Mouse (Mus musculus): Measurements from ENCODE around the gene Acot8. TPM values are rescaled to one million over a fixed set of nuclear protein-coding genes. Genes with fewer than 3 reads are reported as not detected.

Acot8 gene
- polyA plus RNA-seq, 1 experiment from 2014 or later, result 19.8 TPM

DNA sequence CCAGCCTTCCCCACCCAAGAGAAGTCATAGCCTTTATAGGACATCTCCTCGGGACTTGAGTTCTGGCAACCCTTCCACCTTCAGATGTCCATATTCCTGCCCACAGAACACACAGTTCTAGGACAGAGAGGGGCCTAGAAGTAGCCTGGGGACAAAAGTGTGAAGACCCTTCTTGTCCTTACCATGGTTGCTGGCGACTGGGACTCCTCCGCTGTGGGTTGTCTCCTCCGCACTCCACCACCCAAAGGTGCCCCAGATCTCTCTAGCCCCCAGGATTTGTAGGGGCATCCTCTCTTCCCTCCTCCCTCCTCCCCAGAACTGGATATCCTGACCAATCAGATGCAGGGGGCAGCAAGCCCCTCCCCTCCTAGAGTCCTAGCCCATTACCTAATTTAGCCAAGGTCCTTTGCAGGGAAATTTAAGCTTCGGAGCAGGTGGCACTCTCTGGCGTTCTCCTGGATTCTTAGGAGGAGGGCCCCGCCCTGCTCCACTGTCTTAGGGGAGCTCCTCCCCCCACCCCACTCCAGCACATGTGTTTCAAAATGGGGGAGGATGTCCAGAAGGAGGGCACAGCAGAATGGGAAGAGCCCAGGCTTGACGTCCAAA is 25.1 kb downstream of the Acot8 start, which contains the start of gene Tnnc2:
Gene Tnnc2, minus strand, starts transcription at position 487 of the 606 bp plus-strand sequence.
- Histone ChIP-seq H3K4me3 (ENCODE audit: low read depth, low read length) (no peak within 1 kb of the TSS), H3K36me3 (ENCODE audit: control insufficient read depth, insufficient read depth) (no peaks in the 10 kb centered on the region), H3K27me3 (ENCODE audit: control insufficient read depth, insufficient read depth, low read depth, low read length) (peaks cover 11% of the 10 kb centered on the region), H3K4me1 (ENCODE audit: control insufficient read depth, low read depth, low read length) (peaks cover under 1% of the 10 kb centered on the region), H3K27ac (ENCODE audit: low read length) (no peak within 1 kb of the TSS), H3K4me2 (ENCODE audit: low read depth, low read length) (no peak within 1 kb of the TSS), H3K9ac (ENCODE audit: low read depth, low read length) (no peak within 1 kb of the TSS), H3K9me3 (replicated peaks; ENCODE audit: control insufficient read depth, low read length) (no peaks in the 10 kb centered on the region)
- no peak for ATAC-seq (ENCODE audit: low read depth)
- 65% methylated on average over 8 of the region's 8 CpGs for WGBS (ENCODE audit: insufficient replicate concordance)

DNA sequence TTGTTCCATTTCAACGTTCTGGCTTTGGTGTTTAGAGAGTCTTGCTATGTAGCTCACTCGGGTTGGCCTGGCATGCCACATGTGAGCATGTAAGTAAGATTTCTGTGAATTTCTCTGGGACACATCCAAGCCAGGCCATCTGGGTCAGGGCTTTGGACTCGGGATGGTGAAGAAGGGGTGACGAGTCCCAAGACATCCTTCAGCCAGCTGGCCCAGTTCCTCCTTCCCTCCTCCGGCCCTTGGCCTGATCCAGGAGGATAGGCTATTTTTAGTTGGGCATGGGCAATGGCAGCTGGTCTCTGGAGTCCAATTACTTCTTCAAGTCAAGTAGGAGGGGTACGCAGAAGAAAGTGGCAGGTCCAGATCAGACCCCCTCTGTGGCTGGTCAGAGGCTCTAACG is 25.9 kb downstream of the Acot8 start:
- ATAC-seq (ENCODE audit: low read depth), result no peak
- Histone ChIP-seq H3K27me3 (ENCODE audit: control insufficient read depth, insufficient read depth, low read depth, low read length) (peaks cover 11% of the 10 kb centered on the region), H3K27ac (ENCODE audit: low read length) (no peak overlapping the region), H3K9me3 (replicated peaks; ENCODE audit: control insufficient read depth, low read length) (no peaks in the 10 kb centered on the region), H3K9ac (ENCODE audit: low read depth, low read length) (no peak overlapping the region), H3K36me3 (ENCODE audit: control insufficient read depth, insufficient read depth) (no peaks in the 10 kb centered on the region), H3K4me3 (ENCODE audit: low read depth, low read length) (no peak overlapping the region), H3K4me1 (ENCODE audit: control insufficient read depth, low read depth, low read length) (peaks cover 5% of the 10 kb centered on the region), H3K4me2 (ENCODE audit: low read depth, low read length) (no peak overlapping the region)
- WGBS (ENCODE audit: insufficient replicate concordance), result 67% methylated on average over 7 of the region's 7 CpGs

DNA sequence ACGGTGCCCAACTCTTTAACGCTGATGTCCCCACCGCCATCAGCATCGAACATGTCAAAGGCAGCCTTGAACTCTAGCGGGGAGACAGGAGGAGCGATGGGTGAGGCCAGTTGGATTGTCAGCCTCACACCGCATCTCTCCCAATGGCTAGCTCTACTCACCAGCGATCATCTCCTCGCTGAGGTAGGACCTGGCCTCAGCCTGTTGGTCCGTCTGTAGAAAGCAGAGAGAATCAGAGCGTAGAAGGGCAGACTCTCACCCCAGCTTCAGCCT is 26.7 kb downstream of the Acot8 start:
- no peak for ATAC-seq (ENCODE audit: low read depth)
- no peak overlapping the region for H3K4me2 ChIP-seq (ENCODE audit: low read depth, low read length)
- H3K27ac ChIP-seq (ENCODE audit: low read length), result no peak overlapping the region
- H3K9ac ChIP-seq (ENCODE audit: low read depth, low read length), result no peak overlapping the region
- peaks cover 13% of the 10 kb centered on the region for H3K4me1 ChIP-seq (ENCODE audit: control insufficient read depth, low read depth, low read length)
- H3K9me3 ChIP-seq (replicated peaks; ENCODE audit: control insufficient read depth, low read length), result no peaks in the 10 kb centered on the region
- peaks cover 3% of the 10 kb centered on the region for H3K36me3 ChIP-seq (ENCODE audit: control insufficient read depth, insufficient read depth)
- peaks cover 11% of the 10 kb centered on the region for H3K27me3 ChIP-seq (ENCODE audit: control insufficient read depth, insufficient read depth, low read depth, low read length)
- WGBS (ENCODE audit: insufficient replicate concordance), result 83% methylated on average over 11 of the region's 11 CpGs
- no peak overlapping the region for H3K4me3 ChIP-seq (ENCODE audit: low read depth, low read length)

DNA sequence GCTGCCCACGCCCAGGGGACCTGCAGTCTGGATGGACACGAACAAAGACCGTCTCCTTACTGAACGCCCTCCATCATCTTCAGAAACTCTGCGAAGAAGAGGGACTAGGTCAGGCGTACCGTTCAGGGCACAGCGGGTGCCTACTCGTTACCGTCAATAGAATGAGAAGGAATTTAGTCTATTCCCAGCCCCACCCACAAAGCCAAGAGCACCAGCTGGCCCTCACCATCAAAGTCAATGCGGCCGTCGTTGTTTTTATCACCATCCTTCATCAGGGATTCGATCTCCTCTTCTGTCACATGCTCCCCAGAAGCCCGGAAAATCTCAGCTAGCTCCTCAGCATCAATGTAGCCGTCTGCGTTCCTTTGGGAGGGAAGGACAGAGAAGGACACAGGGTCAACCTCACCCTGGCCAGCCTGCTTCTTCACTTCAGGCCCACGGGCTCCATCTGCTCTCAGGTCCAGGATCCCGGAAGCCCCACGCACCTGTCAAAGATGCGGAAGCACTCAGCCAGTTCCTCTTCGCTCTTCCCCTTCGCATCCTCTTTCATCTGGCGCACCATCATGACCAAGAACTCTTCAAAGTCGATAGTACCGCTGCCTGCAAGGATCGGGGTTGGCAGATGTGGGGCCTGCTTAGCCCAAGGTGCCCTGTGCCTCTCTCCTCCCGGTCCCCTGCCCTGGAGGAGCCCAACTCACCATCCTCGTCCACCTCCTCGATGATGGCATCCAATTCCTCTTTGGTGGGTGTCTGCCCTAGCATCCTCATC is 27.3 kb downstream of the Acot8 start:
- Histone ChIP-seq H3K36me3 (ENCODE audit: control insufficient read depth, insufficient read depth) (peaks cover 8% of the 10 kb centered on the region), H3K9me3 (replicated peaks; ENCODE audit: control insufficient read depth, low read length) (no peaks in the 10 kb centered on the region), H3K4me3 (ENCODE audit: low read depth, low read length) (no peak overlapping the region), H3K4me2 (ENCODE audit: low read depth, low read length) (no peak overlapping the region), H3K9ac (ENCODE audit: low read depth, low read length) (no peak overlapping the region), H3K4me1 (ENCODE audit: control insufficient read depth, low read depth, low read length) (peaks cover 17% of the 10 kb centered on the region), H3K27ac (ENCODE audit: low read length) (no peak overlapping the region), H3K27me3 (ENCODE audit: control insufficient read depth, insufficient read depth, low read depth, low read length) (peaks cover 11% of the 10 kb centered on the region)
- 77% methylated on average over 30 of the region's 30 CpGs for WGBS (ENCODE audit: insufficient replicate concordance)
- ATAC-seq (ENCODE audit: low read depth), result no peak

DNA sequence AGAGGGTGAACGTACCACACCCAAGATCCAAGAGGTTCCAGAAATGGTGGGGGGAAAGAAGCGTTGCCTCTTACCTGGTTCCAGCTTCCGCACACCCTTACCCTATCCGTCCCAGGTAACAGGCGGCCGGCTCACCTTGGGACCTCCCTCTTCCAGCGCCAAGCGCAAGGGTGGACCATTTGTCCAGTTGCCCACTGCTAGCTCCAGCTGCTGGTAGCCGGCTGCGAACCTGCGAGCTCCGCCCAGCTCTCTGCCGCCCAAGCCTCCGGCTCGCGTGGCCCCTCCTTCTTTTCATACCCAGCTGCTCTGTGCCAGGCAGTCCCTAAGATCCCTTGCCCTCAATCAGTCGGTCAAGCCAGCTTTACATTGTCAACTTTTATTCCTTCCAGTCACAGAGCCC is 27.9 kb downstream of the Acot8 start:
- Histone ChIP-seq H3K36me3 (ENCODE audit: control insufficient read depth, insufficient read depth) (peaks cover 14% of the 10 kb centered on the region), H3K4me1 (ENCODE audit: control insufficient read depth, low read depth, low read length) (peaks cover 23% of the 10 kb centered on the region), H3K9ac (ENCODE audit: low read depth, low read length) (no peak overlapping the region), H3K9me3 (replicated peaks; ENCODE audit: control insufficient read depth, low read length) (no peaks in the 10 kb centered on the region), H3K4me3 (ENCODE audit: low read depth, low read length) (no peak overlapping the region), H3K4me2 (ENCODE audit: low read depth, low read length) (no peak overlapping the region), H3K27ac (ENCODE audit: low read length) (no peak overlapping the region), H3K27me3 (ENCODE audit: control insufficient read depth, insufficient read depth, low read depth, low read length) (peaks cover 11% of the 10 kb centered on the region)
- 63% methylated on average over 17 of the region's 17 CpGs for WGBS (ENCODE audit: insufficient replicate concordance)
- ATAC-seq (ENCODE audit: low read depth), result no peak

DNA sequence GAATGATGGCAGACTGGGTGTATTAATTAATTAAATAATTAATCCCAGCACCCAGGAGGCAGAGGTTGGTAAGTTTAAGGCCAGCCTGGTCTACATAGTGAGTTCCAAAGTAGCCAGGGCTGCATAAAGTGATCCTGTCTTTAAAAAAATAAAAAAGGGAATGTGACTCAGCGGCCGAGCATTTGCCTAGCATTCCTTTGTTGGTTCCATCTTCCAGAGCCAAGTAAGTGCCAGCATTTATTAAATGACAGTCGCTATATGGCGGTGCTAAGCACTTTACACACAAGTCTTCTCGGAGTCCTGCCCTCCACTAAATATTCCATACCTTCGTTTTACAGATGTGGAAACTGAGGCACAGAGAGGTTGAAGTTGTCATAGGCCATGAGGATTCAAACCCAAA is 28.6 kb downstream of the Acot8 start:
- H3K27ac ChIP-seq (ENCODE audit: low read length), result no peak overlapping the region
- H3K36me3 ChIP-seq (ENCODE audit: control insufficient read depth, insufficient read depth), result peaks cover 21% of the 10 kb centered on the region
- whole genome bisulfite sequencing (ENCODE audit: insufficient replicate concordance), result 76% methylated on average over 6 of the region's 6 CpGs
- H3K4me3 ChIP-seq (ENCODE audit: low read depth, low read length), result no peak overlapping the region
- H3K4me2 ChIP-seq (ENCODE audit: low read depth, low read length), result no peak overlapping the region
- H3K4me1 ChIP-seq (ENCODE audit: control insufficient read depth, low read depth, low read length), result peaks cover 30% of the 10 kb centered on the region
- no peak for ATAC-seq (ENCODE audit: low read depth)
- H3K9ac ChIP-seq (ENCODE audit: low read depth, low read length), result no peak overlapping the region
- no peaks in the 10 kb centered on the region for H3K9me3 ChIP-seq (replicated peaks; ENCODE audit: control insufficient read depth, low read length)
- peaks cover 11% of the 10 kb centered on the region for H3K27me3 ChIP-seq (ENCODE audit: control insufficient read depth, insufficient read depth, low read depth, low read length)

DNA sequence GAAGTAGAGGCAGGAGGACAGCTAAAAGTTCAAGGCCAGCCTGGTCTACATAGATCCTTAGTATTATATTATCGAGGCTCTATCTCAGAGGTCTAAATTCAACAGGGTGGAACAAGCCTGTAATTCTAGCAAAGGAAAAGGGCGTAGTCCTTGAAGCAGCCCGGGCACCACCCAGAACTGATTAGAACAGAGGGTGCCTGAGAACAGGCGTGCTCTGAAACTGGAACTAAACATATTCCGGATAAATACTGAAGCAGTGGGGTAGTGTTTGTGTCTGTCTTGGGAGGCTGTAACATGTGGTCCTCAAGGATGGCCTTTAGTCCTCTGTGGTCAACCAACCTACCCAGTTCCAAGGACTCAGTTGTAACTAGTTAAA is 30.7 kb downstream of the Acot8 start:
- peaks cover 27% of the 10 kb centered on the region for H3K36me3 ChIP-seq (ENCODE audit: control insufficient read depth, insufficient read depth)
- peak overlapping the region; percentile 69 for H3K4me3 ChIP-seq (ENCODE audit: low read depth, low read length)
- H3K4me2 ChIP-seq (ENCODE audit: low read depth, low read length), result peak overlapping the region; percentile 80
- peak; percentile 42 for ATAC-seq (ENCODE audit: low read depth)
- no peaks in the 10 kb centered on the region for H3K9me3 ChIP-seq (replicated peaks; ENCODE audit: control insufficient read depth, low read length)
- peak overlapping the region; percentile 94 for H3K27ac ChIP-seq (ENCODE audit: low read length)
- WGBS (ENCODE audit: insufficient replicate concordance), result 22% methylated on average over 5 of the region's 5 CpGs
- H3K9ac ChIP-seq (ENCODE audit: low read depth, low read length), result peak overlapping the region; percentile 45
- peaks cover 7% of the 10 kb centered on the region; the same call in 1 of the 2 replicates for H3K27me3 ChIP-seq (ENCODE audit: control insufficient read depth, insufficient read depth, low read depth, low read length)
- peaks cover 35% of the 10 kb centered on the region for H3K4me1 ChIP-seq (ENCODE audit: control insufficient read depth, low read depth, low read length)

DNA sequence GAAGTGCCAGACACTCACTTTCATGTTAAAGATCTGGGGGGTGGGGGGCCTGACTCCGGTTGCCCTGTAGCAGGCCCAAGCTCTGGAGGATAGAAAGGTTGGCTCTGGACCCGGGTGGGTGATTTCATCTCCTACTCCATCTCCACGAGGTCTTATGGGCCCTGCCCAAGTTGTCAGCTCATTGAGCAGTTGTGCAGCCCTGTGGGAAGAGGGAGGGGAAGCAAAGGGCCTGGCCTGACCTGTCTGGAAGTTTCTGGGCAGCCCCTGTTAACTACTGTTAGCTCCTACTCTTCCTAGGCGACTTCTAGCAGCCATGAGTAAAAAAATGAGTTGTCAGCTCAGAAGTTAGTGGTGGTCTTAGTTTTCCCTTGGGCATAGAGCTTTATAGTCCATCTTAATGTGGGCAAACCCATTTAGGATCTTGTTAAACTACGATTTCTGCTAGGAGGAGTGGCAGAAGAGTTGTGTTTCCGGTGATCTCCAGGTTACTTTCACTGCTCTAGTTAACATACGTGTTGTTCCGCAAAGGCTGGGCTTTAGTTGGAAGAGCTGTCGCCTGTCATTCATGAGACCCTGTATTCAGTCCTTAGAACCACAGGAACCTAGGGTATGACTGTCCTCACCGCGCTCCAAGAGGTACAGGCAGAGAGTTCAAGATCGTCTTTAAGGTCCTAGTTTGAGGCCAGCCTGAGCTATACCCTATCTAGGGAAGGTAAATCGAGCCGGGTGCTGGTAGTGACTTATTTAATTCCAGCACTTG is 31.3 kb downstream of the Acot8 start:
- 60% methylated on average over 14 of the region's 14 CpGs for WGBS (ENCODE audit: insufficient replicate concordance)
- Histone ChIP-seq H3K4me3 (ENCODE audit: low read depth, low read length) (peak overlapping the region; percentile 69), H3K4me1 (ENCODE audit: control insufficient read depth, low read depth, low read length) (peaks cover 37% of the 10 kb centered on the region), H3K27me3 (ENCODE audit: control insufficient read depth, insufficient read depth, low read depth, low read length) (peaks cover 7% of the 10 kb centered on the region; the same call in 1 of the 2 replicates), H3K9me3 (replicated peaks; ENCODE audit: control insufficient read depth, low read length) (no peaks in the 10 kb centered on the region), H3K9ac (ENCODE audit: low read depth, low read length) (peak overlapping the region; percentile 40), H3K27ac (ENCODE audit: low read length) (peak overlapping the region; percentile 94), H3K4me2 (ENCODE audit: low read depth, low read length) (peak overlapping the region; percentile 80), H3K36me3 (ENCODE audit: control insufficient read depth, insufficient read depth) (peaks cover 29% of the 10 kb centered on the region)
- ATAC-seq (ENCODE audit: low read depth), result no peak

DNA sequence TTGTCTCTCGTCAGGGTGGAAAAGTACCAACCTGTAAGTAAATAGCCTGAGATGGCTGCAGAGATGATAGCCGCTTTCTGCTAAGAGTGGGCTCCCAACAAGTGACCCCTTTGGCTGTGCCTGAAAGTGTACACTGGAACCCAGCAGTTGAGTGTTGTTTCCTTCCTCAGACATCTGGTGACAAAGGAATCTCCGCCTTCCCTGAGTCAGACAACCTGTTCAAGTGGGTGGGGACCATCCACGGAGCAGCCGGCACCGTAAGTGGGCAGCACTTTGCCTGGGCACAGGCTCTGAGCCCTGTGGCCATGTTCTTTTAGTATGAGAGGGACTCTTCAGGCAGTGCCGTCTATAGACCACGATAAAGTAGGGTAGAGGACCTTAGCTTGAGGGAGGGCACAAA is 33.6 kb downstream of the Acot8 start:
- Histone ChIP-seq H3K4me1 (ENCODE audit: control insufficient read depth, low read depth, low read length) (peaks cover 41% of the 10 kb centered on the region), H3K4me3 (ENCODE audit: low read depth, low read length) (peak overlapping the region; percentile 69), H3K27me3 (ENCODE audit: control insufficient read depth, insufficient read depth, low read depth, low read length) (no peaks in the 10 kb centered on the region), H3K36me3 (ENCODE audit: control insufficient read depth, insufficient read depth) (peaks cover 50% of the 10 kb centered on the region), H3K4me2 (ENCODE audit: low read depth, low read length) (peak overlapping the region; percentile 80), H3K9me3 (replicated peaks; ENCODE audit: control insufficient read depth, low read length) (no peaks in the 10 kb centered on the region), H3K9ac (ENCODE audit: low read depth, low read length) (peak overlapping the region; percentile 78), H3K27ac (ENCODE audit: low read length) (peak overlapping the region; percentile 79)
- WGBS (ENCODE audit: insufficient replicate concordance), result 53% methylated on average over 8 of the region's 8 CpGs
- ATAC-seq (ENCODE audit: low read depth), result no peak

All from liver, embryonic 16.5 days (tissue).